Mouse (Mus musculus): Measurements from ENCODE around the gene Maco1.

- no peak for TF ChIP-seq CTCF (IDR thresholded peaks at IDR 0.05; ENCODE audit: insufficient read depth, low read depth, low read length)
- TF ChIP-seq POLR2A (IDR thresholded peaks at IDR 0.05; ENCODE audit: insufficient read depth, low read depth, low read length) = no peak
These were observed 83.3 kb downstream of the Maco1 start for GRCm38 (mm10) chr4:134769891-134770290.

Measured in olfactory bulb, adult 2 months (tissue).